Mouse (Mus musculus) spleen, adult 2 months (tissue): ENCODE results near the gene Sipa1l1. TPM values are rescaled to one million over a fixed set of nuclear protein-coding genes. Genes with fewer than 3 reads are reported as not detected.

Experiments used
- DNase-seq, 2 experiments: peaks; one replicate each; pipeline versions ENCODE4 v3.0.0 to v3.0.0-alpha.2; 2012 to 2021; ENCODE audit warnings: low spot score in 2 of 2, low read depth in 1 of 2
- H3K27ac ChIP-seq: fragments of 200-500 bp; 2 replicates; pipeline ENCODE4 v1.5.1; 2012; ENCODE audit warnings: low read length, inconsistent platforms; ENCODE audit not compliant: insufficient read depth
- H3K27me3 ChIP-seq: fragments of 200-500 bp; 2 replicates; pipeline ENCODE4 v1.6.1; 2012; ENCODE audit warnings: mild to moderate bottlenecking, moderate library complexity, low read length, inconsistent platforms; ENCODE audit not compliant: control insufficient read depth, insufficient read depth
- H3K36me3 ChIP-seq: fragments of 200-500 bp; 2 replicates; pipeline ENCODE4 v1.6.1; 2012; ENCODE audit warnings: mild to moderate bottlenecking, low read length, inconsistent platforms; ENCODE audit not compliant: control insufficient read depth, insufficient read depth
- H3K4me1 ChIP-seq: fragments of 200-500 bp; 2 replicates; pipeline ENCODE4 v1.6.1; 2011; ENCODE audit warnings: inconsistent platforms; ENCODE audit not compliant: control insufficient read depth, insufficient read depth, insufficient read length
- H3K4me3 ChIP-seq: fragments of 200-500 bp; 2 replicates; pipeline ENCODE4 v1.5.1; 2011; ENCODE audit warnings: mild to moderate bottlenecking, inconsistent platforms; ENCODE audit not compliant: insufficient read depth, insufficient read length; ENCODE audit errors: extremely low read depth
- CTCF ChIP-seq: fragments of 200-500 bp; IDR thresholded peaks from 2 replicates; pipeline ENCODE4 v1.5.1; 2011; ENCODE audit warnings: mild to moderate bottlenecking, inconsistent platforms; ENCODE audit not compliant: insufficient read depth, insufficient read length, insufficient replicate concordance; ENCODE audit errors: extremely low read depth
- POLR2A ChIP-seq: fragments of 200-500 bp; IDR thresholded peaks from 2 replicates; pipeline ENCODE4 v1.6.1; 2011; ENCODE audit warnings: low read depth, low read length, inconsistent platforms
- WGBS: fragments of 180-500 bp; shearing (Covaris S2); methylation state at CpG from one replicate; pipeline ENCODE4 v1.1.7; 2018; 5-methylcytosine and 5-hydroxymethylcytosine counted together
- polyA plus RNA-seq: library from polyadenylated mRNA; depleted of rRNA; stranded (reverse); fragments of >200 nt; gene quantifications from 2 replicates; pipeline ENCODE4 v1.2.3, GENCODE M21; 2012

The Sipa1l1 gene
- polyA plus RNA-seq, 1 experiment, result 17.1 TPM

DNA sequence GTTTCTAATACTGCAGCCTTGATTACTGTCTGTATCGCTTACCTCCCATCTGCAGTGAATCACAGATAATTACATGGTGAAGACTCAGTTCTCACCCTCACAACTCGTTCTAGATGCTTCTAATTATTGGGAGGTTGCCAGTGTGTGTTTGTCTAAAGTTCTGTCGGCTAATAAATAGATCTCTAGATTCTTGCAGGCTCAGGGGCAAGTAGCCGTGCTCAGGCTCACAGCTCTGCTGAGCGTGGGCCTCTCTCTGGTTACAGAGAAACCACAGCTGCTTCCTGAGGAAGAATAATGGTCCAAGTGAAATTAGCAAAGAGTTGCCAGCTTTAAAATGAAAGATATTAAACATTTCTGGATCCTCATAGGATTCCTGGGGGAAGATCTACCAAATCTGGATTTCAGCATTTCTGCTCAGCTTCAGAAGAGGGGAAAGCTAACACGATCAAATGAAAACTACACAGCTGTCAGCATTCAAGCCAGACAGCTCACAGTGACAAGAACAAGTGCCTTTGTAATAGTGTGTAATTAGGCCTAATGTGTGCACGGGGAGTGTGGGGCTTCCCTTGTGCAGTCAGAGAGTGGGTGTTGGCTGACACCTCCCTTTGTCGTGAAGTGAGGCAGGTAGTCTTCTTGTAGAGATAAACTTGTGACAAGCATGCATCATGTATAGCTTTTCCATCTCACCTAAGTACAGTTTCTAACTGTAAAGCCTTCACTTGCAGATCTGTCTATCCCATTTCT, 225.2 kb downstream of the Sipa1l1 start:
- peaks cover 17% of the 10 kb centered on the region for H3K36me3 ChIP-seq
- H3K27ac ChIP-seq, result no peak overlapping the region
- TF ChIP-seq POLR2A (no peak), CTCF (no peak)
- WGBS, result 12% methylated on average over 8 of the region's 8 CpGs
- no peaks in the 10 kb centered on the region for H3K27me3 ChIP-seq
- no peak overlapping the region for H3K4me3 ChIP-seq
- H3K4me1 ChIP-seq, result peaks cover 2% of the 10 kb centered on the region; the same call in 1 of the 2 replicates
- DNase-seq, result no peak

DNA sequence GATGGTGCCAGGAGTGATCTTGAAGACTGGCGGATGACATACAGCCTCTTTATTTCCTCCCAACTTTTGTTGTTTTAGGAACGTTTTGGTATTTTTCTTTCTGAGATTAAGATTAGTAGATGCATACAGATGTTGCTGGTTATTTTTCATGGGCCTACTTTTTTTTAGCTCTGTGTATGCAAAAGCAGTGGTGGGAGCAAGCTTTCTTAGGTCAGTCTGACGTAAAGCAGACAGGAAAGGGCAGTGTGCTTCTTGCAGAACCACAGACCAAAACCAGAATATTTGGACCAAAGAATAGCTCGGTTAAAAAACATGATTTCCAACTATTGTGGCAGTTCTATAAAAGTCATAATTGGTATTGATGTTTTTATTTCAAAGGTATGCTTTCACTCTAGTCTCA, 226.1 kb downstream of the Sipa1l1 start:
- WGBS, result 76% methylated on average over 4 of the region's 4 CpGs
- no peaks in the 10 kb centered on the region for H3K27me3 ChIP-seq
- no peak overlapping the region for H3K27ac ChIP-seq
- H3K4me3 ChIP-seq, result no peak overlapping the region
- no peak for DNase-seq
- peaks cover 2% of the 10 kb centered on the region; the same call in 1 of the 2 replicates for H3K4me1 ChIP-seq
- no peak for TF ChIP-seq CTCF
- TF ChIP-seq POLR2A, result no peak
- peaks cover 19% of the 10 kb centered on the region for H3K36me3 ChIP-seq

DNA sequence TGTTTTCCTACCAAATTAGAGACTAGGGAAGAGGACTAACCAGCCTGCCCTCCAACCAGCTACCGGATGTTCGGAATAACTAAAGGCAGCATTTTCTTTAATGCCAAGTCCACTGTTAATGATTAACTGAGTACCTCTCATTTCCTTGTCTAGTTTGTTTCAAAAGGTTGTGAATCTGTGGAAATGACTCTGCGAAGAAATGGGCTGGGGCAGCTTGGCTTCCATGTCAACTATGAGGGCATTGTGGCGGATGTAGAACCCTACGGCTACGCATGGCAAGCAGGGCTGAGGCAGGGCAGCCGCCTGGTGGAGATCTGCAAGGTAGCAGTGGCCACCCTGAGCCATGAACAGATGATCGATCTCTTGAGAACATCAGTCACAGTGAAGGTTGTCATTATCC, 228.1 kb downstream of the Sipa1l1 start:
- no peak for DNase-seq
- no peak for TF ChIP-seq CTCF
- TF ChIP-seq POLR2A, result no peak
- Histone ChIP-seq H3K4me3 (no peak overlapping the region), H3K4me1 (peaks cover 2% of the 10 kb centered on the region; the same call in 1 of the 2 replicates), H3K27me3 (no peaks in the 10 kb centered on the region), H3K36me3 (peaks cover 21% of the 10 kb centered on the region), H3K27ac (no peak overlapping the region)
- WGBS, result 95% methylated on average over 8 of the region's 8 CpGs

DNA sequence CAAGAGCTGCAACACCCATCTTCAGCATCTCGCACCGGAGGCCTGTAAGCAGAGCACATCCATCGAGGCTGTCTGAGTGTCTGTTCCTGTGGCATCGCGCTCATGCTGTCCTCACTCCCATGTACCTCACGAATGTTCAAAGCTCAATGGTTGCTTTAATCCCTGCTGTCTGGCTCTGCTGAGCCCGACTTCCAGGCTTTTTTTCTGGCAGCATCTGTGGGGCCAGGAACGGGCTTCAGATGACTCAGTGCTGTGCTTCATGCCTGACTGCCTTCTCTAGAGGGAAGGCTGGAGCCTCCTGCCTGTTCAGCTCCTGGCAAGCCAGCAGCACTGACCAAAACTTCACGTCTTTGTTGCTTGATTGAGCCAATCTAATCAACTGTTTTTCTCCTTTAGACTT, 228.6 kb downstream of the Sipa1l1 start:
- H3K27ac ChIP-seq, result no peak overlapping the region
- no peak for DNase-seq

DNA sequence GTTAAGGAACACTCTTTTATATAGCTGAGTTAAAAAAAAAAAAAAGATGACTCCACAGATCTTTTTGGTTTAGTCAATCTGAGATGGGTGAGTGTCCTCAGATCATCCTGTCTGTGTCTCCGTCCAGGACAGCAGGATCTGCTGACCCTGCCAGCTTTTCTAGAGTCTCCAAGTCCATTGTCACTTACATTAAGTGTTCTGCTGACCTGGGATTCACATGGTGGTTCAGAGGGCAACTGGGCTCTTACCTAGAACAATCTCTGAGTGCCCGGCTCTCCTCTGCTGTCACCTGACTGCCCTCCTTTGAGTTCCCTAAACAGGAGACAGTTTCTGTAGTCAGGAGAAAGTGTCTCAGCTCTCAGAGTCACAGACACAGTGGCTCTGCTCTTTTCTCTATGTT, 229.8 kb downstream of the Sipa1l1 start:
- Histone ChIP-seq H3K4me3 (no peak overlapping the region), H3K36me3 (peaks cover 31% of the 10 kb centered on the region), H3K27me3 (no peaks in the 10 kb centered on the region), H3K4me1 (no peaks in the 10 kb centered on the region; the same call in 1 of the 2 replicates), H3K27ac (no peak overlapping the region)
- WGBS, result 92% methylated on average over 2 of the region's 2 CpGs
- no peak for DNase-seq
- TF ChIP-seq CTCF (no peak), POLR2A (no peak)

More for the DNA sequence above, 228.6 kb downstream of the Sipa1l1 start:
- WGBS, result 88% methylated on average over 9 of the region's 9 CpGs
- Histone ChIP-seq H3K4me1 (peaks cover 2% of the 10 kb centered on the region; the same call in 1 of the 2 replicates), H3K36me3 (peaks cover 22% of the 10 kb centered on the region), H3K27me3 (no peaks in the 10 kb centered on the region), H3K4me3 (no peak overlapping the region)
- TF ChIP-seq POLR2A, result no peak
- no peak for TF ChIP-seq CTCF

DNA sequence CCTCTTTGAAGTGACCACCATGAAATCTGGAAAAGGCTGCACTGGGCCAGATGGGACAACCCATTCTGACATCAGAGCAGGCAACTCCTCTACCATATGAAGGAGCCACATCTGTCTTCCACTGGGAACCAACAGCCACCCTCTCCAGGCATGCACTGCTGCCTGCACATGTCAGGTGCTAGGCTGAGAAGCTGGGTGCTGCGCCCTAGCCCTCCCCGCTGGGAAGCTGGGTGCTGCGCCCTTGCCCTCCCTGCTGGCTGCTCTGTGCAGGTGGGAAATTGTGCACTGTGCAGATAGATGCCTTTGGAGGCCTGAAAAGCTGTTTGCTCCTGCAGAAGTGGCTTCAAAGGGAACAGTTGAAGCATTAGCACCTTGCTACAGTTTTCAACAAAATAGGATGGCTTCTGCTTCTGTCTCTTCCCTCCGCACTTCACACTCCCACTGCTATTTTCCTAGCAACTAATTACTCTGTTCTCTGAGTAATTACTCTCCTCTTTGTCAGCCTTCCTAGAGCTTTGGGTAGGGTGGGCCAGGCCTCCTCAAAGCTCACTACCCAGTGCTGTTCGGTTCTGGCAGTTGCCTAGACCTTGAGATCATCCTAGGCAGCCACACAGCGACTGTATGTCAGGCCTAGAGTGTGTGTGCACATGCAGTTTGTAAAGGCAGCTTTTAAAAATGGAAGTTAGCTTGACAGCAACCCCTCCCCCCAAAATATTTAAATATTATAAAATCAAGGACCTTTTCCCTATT, 231.0 kb downstream of the Sipa1l1 start:
- Histone ChIP-seq H3K36me3 (peaks cover 39% of the 10 kb centered on the region), H3K4me3 (no peak overlapping the region), H3K4me1 (no peaks in the 10 kb centered on the region), H3K27me3 (no peaks in the 10 kb centered on the region), H3K27ac (no peak overlapping the region)
- no peak for TF ChIP-seq CTCF
- no peak for TF ChIP-seq POLR2A
- no peak for DNase-seq
- 89% methylated on average over 6 of the region's 6 CpGs for WGBS
